Mouse (Mus musculus): Measurements from ENCODE around the gene Hagh.

The Hagh gene

GRCm38 (mm10) chr17:24886134-24886931 is 46.4 kb downstream of the Hagh start, which contains the start of the genes Nubp2 and Spsb3:
Gene Nubp2, minus strand, starts transcription at chr17:24886349.
Gene Spsb3, plus strand, starts transcription at chr17:24886643.
- DNase-seq (ENCODE audit: low spot score), result peak; percentile 99

GRCm38 (mm10) chr17:24886932-24887271 is 47.0 kb downstream of the Hagh start:
- no peak for DNase-seq (ENCODE audit: low spot score)

GRCm38 (mm10) chr17:24887291-24888080 is 47.5 kb downstream of the Hagh start:
- peak; percentile 24 for DNase-seq (ENCODE audit: low spot score)

DNA sequence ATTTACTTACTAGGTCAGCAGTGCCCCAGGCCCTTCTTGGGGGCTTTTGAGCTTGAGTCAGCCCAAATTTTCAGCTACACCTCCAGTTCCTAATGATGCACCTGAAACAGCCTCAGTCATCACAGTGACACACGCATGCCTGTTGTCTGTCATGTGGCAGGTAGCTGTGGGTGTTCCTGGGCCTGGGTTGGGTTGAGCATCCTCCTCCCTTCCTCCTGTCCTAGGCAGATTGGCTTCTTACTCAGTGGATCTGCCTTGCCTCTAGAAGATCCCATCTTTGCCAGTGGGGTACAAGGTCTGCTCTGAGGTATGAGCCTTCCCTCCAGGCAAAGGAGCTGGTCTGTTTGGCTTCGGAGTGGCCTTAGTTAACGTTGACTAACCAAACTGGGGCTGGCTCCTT is 48.9 kb downstream of the Hagh start:
- no peak for DNase-seq (ENCODE audit: low spot score)

DNA sequence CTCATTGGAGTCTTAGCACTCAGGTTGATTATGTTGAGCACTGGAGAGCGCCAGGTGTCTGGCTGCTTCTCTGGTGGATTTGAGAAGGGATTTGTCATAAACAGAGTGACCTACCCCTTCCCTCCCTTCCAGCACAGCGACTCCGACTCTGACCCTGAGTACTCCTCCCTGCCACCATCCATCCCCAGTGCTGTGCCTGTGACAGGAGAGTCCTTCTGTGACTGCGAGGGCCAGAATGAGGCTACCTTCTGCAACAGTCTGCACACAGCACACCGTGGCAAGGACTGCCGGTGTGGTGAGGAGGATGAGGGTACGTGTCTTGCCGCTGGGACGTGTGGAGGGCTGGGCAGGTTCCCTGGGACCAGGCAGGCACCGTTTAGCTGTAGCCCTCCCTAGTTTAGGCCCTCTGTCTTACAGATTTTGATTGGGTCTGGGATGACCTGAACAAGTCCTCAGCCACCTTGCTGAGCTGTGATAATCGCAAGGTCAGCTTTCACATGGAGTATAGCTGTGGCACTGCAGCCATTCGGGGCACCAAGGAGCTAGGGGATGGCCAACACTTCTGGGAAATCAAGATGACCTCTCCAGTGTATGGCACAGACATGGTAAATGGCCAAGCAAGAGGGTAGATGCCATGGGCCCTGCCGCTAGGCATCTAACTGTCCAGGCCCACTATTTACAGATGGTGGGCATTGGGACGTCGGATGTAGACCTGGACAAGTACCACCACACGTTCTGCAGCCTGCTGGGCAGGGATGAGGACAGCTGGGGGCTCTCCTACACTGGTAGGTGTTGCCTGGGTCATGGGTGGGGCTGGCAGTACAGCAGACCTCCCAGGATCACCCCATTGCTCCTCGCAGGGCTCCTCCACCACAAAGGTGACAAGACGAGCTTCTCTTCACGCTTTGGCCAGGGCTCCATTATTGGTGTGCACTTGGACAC is 50.5 kb downstream of the Hagh start:
- peak; percentile 7 for DNase-seq (ENCODE audit: low spot score)

DNA sequence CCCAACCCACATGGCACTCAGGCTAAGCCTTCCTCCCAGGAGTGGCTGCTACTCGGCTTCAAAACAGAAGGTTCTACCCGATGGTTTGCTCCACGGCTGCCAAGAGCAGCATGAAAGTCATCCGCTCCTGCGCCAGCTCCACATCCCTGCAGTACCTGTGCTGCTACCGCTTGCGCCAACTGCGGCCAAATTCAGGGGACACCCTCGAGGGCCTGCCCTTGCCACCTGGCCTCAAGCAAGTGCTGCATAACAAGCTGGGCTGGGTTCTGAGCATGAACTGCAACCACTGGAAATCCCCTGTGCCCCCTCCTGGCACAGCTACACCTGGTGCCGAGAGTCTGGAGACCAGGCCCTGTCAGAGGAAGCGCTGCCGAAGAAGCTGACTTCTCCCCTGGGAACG is 51.4 kb downstream of the Hagh start:
- peak; percentile 17 for DNase-seq (ENCODE audit: low spot score)

DNA sequence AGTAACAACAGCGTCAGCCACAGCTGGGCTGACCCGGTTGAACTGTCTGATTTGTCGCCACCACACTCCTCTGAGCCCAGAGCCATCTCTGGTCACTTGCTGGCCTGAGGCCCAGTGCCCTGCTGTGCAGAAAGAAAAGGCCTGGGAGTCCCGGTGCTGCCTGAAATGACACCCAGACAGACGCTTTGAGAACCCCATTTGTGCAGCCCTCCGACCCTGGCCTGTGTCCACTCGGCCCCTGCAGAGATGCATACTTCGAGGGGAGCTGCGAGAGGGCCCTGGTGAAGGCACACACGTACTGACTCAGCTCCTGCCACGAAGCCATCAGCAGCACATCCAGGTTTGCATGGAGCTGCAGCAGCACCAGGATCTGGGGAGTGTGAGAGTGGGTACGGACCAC is 52.8 kb downstream of the Hagh start:
- DNase-seq (ENCODE audit: low spot score), result peak; percentile 5

- peak; percentile 6 for DNase-seq (ENCODE audit: low spot score)
Measured at GRCm38 (mm10) chr17:24893276-24893675, 53.3 kb downstream of the Hagh start.

DNA sequence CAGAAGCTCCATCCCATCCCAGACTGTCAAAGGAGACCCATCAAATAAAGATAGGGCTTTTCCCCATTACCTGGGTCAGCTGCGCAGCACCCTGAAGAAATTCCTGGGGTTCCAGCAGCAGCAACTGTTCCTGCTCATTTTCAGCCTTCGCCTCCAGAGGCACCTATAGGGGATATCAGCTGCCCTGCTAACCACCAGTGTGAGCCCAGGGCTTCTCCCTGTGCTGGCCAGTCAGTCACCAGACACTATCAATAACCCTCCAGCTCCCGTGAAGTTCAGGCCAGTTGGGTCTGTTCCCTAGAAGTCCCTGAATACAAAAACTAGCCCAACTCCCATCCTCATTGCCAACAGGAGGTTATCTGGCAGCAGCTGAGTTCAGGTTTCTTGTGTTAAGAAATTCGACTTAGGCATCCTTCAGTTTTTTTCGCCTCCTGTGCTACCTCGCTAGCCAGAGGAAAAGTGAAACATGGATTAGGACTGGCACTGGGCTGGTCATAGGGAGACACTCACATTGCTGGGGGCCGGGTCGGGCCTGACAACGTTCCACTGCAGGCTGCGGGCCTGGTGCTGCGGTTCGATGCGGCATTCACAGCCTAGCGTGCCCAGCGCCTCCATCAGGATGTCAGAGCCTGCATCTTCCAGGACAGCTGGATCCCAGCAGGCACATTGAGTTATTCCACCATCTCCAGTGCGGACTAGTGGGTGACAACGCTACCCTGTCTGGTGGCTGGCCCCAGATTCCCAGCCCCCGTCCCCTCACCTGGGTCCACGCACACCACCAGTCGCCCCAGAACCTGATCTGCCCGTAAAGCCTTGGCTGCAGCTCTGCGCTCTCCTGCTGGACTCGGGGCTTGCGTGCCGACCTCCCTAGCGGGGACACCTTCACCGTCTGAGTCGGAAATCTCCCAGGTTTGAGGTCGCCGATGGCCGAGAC is 54.4 kb downstream of the Hagh start:
- DNase-seq (ENCODE audit: low spot score), result peak; percentile 24

GRCm38 (mm10) chr17:24894995-24895547 is 55.1 kb downstream of the Hagh start, which contains the start of the genes Eme2 and Mrps34:
Gene Eme2, minus strand, starts transcription at chr17:24895087.
Gene Mrps34, plus strand, starts transcription at chr17:24895116.
- DNase-seq (ENCODE audit: low spot score), result peak; percentile 87

- DNase-seq (ENCODE audit: low spot score), result no peak
Measured at GRCm38 (mm10) chr17:24895571-24896240, 55.8 kb downstream of the Hagh start.

DNA sequence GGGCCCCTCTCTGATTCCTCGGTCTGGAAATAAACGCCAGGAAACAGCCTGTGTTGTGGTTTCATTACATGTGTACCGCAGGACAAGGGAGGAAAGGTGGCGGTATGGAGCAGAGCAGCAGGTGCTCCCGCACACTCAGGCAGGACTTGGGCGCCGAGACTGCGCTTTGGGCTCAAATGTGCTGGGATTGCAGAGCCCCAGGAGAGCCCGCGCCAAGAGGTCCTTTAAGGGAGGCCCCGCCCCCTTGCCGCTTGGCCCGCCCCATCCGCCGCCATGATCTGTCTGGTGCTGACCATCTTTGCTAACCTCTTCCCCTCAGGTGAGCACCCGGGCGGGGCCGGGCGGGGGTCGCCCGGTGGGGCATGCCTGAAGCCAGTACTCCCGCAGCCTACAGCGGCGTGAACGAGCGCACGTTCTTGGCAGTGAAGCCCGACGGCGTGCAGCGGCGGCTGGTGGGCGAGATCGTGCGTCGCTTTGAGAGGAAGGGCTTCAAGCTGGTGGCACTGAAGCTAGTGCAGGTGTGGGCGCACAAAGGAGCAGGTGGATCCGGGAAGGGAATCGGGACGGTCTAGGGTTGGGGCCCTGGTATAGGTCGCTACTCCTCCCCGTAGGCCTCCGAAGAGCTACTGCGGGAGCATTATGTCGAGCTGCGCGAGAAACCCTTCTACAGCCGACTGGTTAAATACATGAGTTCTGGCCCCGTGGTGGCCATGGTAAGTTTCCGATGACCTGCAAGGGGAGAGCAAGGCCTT is 56.5 kb downstream of the Hagh start, which contains the start of gene Nme3:
Gene Nme3 (plus strand): TSS at position 260 of the 752 bp plus-strand sequence.
- peak; percentile 73 for DNase-seq (ENCODE audit: low spot score)

DNA sequence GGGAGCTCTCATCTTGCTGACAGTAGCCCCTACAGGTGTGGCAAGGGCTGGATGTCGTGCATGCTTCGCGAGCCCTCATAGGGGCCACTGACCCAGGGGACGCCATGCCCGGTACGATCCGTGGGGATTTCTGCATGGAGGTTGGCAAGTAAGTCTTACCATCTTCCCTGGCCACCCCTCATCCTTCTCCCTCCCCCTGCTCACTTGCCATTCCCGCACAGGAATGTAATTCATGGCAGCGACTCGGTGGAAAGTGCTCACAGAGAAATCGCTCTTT is 57.0 kb downstream of the Hagh start:
- DNase-seq (ENCODE audit: low spot score), result peak; percentile 26

DNA sequence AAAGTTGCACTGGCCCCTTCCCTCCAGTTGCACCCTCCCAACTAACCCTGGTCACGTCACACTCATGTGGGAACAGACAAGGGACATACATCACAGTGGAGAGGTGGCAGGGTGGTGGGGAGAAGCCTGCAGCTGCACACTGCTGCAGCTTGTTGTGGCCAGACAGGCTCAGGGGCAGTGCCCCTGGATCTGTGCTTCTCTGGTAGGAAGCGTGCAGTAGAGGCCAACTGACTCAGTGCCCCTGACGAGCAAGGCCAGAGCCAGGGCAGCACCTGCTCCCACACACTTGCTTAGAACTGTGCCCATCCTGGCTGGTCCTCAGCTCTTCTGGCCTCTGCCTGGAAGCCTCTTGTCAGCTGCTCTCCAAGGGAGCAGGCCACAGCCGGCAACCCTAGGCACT is 57.7 kb downstream of the Hagh start:
- DNase-seq (ENCODE audit: low spot score), result no peak

DNA sequence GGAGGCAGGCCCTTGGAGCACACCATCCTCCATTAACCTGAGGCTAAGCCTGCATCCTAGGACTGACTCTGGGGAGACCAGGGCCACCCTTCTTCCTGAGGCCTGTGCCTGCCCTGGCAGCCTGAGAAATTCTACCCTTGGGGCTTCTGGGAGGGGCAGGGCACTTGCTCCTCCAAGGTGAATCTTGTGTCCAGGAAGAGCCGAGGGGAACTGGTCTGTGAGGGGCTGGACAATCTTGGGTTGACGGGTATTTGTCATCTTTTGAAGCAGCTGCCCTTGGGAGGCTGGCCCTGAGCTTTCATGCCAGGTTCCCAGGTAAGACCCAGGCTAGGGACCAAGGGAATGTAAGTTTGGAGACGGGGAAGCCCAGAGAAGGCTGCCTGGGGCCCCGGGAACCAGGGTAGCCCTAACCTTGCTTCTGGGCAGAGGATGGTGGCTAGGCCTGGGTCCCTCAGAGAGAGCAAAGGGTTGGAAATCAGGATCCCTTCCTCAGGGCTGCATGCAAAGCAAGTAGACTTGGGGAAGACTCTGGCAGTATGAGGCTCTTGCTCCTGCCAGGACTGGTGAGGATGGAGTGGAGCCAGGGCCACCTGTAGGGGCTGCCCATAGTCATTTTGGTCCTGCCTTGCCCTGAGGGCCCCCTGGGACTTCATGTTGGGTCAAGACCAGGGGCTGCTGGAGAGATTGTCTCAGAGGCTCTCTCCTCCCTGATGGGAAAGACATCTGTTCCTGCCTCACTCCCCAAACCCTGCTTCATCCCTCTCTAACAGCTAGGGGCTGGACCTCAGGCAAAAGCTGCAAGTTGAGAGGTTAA is 58.3 kb downstream of the Hagh start:
- DNase-seq (ENCODE audit: low spot score), result no peak

- peak; percentile 4 for DNase-seq (ENCODE audit: low spot score)
Measured at GRCm38 (mm10) chr17:24899153-24899552, 59.2 kb downstream of the Hagh start.

DNA sequence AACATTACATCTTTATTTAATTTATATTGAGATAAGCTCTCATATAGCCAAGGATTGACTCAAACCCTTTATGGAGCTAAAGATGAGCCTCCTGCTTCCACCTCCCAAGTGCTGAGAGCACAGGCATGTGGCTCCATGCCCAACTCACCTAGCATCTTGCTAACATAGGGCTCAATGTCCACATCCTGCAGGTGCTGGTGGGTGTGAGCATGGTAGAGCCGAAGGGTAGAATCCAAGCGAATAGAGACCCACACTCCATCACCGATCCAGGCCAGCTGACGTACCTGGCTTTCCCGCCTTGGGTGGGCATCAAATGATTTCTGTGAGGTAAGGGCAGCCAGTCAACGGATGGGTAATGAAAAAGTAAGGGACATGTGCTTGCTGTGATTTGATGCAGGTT is 60.1 kb downstream of the Hagh start:
- peak; percentile 12 for DNase-seq (ENCODE audit: low spot score)

DNA sequence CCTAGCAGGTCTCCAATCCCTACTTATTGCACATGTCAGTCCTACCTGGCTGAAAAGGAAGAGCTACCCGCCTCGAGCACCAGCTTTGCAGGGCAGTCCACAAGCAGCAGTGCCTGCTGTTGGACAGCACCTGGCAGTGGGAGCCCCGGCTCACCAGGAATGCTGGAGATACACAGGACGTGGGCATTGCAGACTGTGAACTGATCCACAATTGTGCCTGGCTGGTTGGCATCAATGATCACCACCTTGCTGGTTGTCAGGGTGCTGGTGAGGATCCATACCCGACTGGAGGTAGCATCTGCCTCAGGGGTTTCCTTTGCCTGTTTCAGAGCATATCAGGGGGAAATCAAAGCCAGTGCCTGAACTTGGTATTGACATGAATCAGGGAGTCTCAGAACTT is 62.2 kb downstream of the Hagh start:
- DNase-seq (ENCODE audit: low spot score), result peak; percentile 4

Measured in layer of hippocampus, adult 11-12 months (tissue).